Mouse (Mus musculus) heart, adult 10 weeks (tissue): ENCODE data around the gene Zfp764. TPM values are rescaled to one million over a fixed set of nuclear protein-coding genes. Genes with fewer than 3 reads are reported as not detected.

Source experiments
- polyA plus RNA-seq: library from polyadenylated mRNA; stranded (reverse); fragments of 350-450 nt; fragmentation: Illumina TruSeq; extraction: RNeasy Lipid Tissue Mini Kit (QIAGEN cat#74804); gene quantifications from one replicate; pipeline ENCODE4 v1.2.3, GENCODE M21; 2014; ENCODE audit warnings: low read depth, low replicate concordance

Zfp764 gene
- 4.4 TPM for polyA plus RNA-seq

DNA sequence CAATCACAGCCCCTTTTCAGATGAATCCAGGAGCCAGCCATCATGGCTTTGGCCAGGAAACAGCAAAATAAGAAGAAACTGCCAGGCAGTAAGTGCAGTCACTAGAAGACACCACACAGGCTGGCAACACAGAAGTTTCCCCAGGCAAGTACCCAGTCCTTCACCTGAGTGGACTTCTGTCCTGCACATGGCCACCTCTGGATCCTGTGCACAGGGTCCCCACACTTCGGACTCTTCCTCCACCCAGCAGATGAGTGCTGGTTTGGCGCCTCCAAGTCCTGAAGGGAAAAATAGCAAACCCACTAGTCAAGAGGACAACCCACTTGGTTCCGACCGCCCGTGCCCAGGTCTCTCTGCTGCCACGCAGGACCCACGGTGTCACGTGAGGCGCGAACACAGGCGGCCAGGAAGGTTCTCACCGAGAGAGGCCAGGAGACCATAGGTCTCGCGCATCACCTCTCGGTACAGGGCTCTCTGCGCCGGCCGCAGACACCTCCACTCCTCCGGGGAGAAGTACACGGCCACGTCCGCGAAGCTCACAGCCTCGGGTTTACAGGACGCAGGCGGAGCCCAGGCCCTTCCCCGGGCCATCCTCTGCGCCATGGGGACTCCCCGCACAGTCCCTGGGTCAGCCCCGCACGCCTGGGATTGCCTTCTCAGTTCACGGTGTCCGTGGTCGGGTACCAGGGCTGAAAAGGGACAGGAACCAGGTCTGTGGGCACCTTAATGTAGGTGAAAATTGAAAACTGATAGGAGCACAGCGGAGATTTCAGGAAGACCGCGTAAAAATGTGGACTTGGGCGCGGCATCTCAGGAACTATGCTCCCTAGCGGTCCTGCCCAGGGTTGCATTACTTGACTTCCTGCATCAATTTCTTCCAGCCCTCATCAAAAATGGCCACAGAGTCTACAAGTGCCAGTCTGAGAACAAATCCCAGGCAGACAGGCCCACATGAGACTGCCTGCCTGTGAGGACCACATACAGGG, at the start of gene Zfp764:
Gene Zfp764, minus strand, starts transcription at position 821 of the 986 bp plus-strand sequence.

DNA sequence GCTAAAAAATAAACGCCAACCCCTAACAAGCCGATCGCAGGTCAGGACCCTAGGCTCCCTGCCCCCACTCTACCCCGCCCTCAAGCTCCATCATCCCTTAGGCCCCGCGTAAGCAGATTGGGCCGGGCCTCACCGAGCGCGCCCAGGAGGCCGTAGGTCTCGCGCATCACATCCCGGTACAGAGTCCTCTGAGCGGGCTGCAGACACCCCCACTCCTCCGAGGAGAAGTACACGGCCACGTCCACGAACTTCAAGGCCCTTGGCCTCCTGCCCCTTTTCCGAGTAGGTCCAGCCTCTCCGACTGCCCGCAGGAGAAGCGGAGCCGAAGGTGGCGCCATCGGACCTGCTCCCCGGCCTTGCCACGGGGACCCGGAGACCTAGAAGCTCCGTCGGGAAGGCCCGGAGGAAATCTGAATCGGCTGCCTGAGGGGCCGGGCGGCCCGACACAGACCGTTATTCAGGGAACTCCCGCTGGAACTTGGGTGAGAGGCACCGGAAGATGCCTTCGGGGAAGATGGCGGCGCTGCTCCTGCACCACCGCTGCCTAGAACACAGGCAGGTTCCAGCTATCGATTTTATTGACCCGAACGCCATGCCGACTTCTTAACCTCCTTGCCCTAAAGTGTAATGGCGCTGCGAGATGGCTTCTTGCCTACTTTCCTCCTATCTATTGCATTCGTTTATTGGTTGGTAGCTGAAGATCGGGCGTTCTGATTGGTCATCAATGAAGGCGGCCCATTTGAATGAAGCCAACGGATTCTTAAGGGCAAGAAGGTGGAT, 42.1 kb upstream of the Zfp764 start, which contains the start of gene Zfp689:
Gene Zfp689, minus strand, starts transcription at position 638 of the 780 bp plus-strand sequence.

DNA sequence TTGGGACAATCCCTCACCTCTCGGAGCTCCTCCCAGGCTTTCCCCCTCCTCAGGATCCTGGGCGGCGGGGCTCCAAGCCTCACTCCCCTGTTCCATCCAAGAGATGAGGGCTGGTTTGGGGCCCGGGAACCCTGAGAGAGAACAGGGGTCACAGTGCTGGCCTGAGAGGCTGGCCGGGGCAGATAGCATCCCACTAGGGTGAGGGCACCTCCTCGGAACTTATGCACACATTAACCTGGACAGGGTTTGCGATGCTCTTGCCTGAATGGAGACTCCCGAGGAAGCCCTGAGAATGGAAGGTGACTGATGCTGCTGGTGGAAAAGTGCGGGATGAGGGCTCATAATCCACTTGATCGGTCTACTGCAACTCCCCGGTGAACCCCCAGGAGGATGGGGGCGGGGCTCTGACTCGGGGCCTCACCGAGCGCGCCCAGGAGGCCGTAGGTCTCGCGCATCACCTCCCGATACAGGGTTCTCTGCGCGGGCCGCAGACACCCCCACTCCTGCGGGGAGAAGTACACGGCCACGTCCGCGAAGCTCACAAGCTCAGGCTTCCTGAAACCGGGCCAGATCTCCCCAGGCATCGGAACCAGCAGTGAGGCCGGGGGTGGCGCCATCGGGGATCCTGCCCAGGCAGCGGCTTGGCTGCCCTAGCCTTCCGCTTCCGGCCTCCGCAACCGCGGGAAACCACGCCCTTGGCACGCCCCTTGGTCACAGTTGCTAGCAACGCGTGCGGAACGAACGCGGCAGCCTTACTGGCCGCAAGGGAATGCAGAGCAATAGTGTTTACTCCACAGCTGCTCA, 15.0 kb upstream of the Zfp764 start, which contains the start of gene Zfp688:
Gene Zfp688, minus strand, starts transcription at position 681 of the 804 bp plus-strand sequence.

DNA sequence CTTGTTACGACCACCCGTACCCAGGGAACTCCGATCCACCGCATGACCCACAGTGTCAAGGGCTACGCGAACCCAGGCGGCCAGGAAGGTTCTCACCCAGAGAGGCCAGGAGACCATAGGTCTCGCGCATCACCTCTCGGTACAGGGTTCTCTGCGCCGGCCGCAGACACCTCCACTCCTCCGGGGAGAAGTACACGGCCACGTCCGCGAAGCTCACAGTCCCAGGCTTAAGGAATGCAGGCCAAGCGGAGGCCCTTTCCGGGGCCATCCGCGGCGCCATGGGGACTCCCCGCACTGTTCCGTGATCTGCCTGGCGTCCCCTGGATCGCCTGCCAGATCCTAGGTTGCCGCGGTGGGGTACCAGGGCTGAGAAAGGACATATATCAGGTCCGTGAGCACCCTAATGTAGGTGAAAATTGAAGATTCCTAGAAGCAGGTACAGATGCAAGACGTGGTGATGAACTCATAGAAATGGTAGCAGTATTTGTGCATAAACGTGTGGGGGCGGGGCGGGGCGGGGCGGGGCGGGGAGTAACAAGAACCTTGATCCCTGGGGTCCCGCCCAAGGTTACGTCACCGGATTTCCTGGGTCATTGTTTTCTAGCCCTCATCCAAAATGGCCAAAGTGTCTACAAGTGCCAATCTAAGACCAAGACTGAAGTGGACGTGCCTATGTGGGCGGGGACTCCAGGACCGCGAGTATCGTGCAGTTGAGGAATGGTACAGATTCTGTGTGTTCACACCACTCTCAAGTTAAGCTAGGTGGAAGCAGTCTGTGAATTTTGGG, 13.3 kb downstream of the Zfp764 start, which contains the start of gene E430018J23Rik:
Gene E430018J23Rik, minus strand, starts transcription at position 473 of the 787 bp plus-strand sequence.

DNA sequence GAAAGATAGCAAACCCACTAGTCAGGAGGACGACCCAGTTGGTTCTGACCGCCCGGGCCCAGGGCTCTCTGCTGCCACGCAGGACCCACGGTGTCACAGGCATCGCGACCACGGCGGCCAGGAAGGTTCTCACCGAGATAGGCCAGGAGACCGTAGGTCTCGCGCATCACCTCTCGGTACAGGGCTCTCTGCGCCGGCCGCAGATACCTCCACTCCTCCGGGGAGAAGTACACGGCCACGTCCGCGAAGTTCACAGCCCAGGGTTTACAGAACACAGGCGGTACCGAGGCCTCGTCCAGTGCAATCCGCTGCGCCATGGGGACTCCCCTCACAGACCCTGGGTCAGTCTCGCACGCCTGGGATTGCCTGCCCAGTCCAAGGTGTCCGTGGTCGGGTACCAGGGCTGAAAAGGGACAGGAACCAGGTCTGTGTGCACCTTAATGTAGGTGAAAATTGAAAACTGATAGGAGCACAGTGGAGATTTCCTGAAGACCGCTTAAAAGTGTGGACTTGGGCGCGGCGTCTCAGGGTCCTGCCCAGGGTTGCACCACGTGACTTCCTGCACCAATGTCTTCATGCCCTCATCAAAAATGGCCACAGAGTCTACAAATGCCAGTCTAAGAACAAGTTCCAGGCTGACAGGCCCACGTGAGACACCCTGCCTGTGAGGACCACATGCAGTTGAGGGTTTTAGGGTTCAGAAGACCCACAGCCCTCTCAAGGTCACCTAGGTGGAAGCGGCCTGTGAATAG, 19.8 kb downstream of the Zfp764 start, which contains the start of gene 9130019O22Rik:
Gene 9130019O22Rik, minus strand, starts transcription at position 526 of the 752 bp plus-strand sequence.

DNA sequence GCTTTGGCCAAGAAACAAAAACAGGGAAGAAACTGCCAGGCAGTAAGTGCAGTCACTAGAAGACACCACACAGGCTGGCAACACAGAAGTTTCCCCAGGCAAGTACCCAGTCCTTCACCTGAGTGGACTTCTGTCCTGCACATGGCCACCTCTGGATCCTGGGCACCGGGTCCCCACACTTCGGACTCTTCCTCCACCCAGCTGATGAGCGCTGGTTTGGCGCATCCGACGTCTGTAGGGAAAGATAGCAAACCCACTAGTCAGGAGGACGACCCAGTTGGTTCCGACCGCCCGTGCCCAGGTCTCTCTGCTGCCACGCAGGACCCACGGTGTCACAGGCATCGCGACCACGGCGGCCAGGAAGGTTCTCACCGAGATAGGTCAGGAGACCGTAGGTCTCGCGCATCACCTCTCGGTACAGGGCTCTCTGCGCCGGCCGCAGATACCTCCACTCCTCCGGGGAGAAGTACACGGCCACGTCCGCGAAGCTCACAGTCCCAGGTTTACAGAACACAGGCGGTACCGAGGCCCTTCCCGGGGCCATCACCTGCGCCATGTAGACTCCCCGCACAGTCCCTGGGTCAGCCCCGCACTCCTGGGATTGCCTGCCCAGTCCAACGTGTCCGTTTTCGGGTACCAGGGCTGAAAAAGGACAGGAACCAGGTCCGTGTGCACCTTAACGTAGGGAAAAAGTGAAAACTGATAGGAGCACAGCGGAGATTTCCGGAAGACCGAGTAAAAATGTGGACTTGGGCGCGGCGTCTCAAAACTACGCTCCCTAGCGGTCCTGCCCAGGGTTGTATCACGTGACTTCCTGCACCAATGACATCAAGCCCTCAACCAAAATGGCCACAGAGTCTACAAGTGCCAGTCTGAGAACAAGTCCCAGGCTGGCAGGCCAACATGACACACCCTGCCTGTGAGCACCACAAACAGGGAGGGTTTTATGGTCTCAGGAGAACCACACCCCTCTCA, 31.1 kb downstream of the Zfp764 start, which contains the start of gene Zfp747:
Gene Zfp747, minus strand, starts transcription at position 780 of the 975 bp plus-strand sequence.

Other genes starting within 250 kb of the Zfp764 start
- 39.2 TPM for gene Cd2bp2, start 210.8 kb downstream of the Zfp764 start, polyA plus RNA-seq
- 17.1 TPM for gene Tbc1d10b, start 198.4 kb downstream of the Zfp764 start, polyA plus RNA-seq
- gene Mylpf, start 197.9 kb downstream of the Zfp764 start, polyA plus RNA-seq = 1.8 TPM
- gene Zfp553, start 173.8 kb downstream of the Zfp764 start, polyA plus RNA-seq = 7.7 TPM
- 6.4 TPM for gene Sept1, start 173.7 kb downstream of the Zfp764 start, polyA plus RNA-seq
- 10.7 TPM for gene Zfp771, start 162.5 kb downstream of the Zfp764 start, polyA plus RNA-seq
- 36.3 TPM for gene Dctpp1, start 146.1 kb downstream of the Zfp764 start, polyA plus RNA-seq
- gene Sephs2, start 132.8 kb downstream of the Zfp764 start, polyA plus RNA-seq = 26.0 TPM
- gene Itgal, start 110.6 kb downstream of the Zfp764 start, polyA plus RNA-seq = 0.81 TPM
- gene Zfp768, start 61.2 kb downstream of the Zfp764 start, polyA plus RNA-seq = 33.8 TPM
- 3.9 TPM for gene Zfp747, start 30.8 kb downstream of the Zfp764 start, polyA plus RNA-seq
- 1.5 TPM for gene 9130019O22Rik, start 19.7 kb downstream of the Zfp764 start, polyA plus RNA-seq
- gene E430018J23Rik, start 13.2 kb downstream of the Zfp764 start, polyA plus RNA-seq = 3.4 TPM
- 3.6 TPM for gene Zfp688, start 15.2 kb upstream of the Zfp764 start, polyA plus RNA-seq
- 1.2 TPM for gene Zfp689, start 42.3 kb upstream of the Zfp764 start, polyA plus RNA-seq
- 35.5 TPM for gene Prr14, start 52.8 kb upstream of the Zfp764 start, polyA plus RNA-seq
- gene Fbrs, start 72.4 kb upstream of the Zfp764 start, polyA plus RNA-seq = 34.1 TPM
- 15.8 TPM for gene Srcap, start 105.2 kb upstream of the Zfp764 start, polyA plus RNA-seq
- gene Gm42715, start 112.8 kb upstream of the Zfp764 start, polyA plus RNA-seq = 14.5 TPM
- gene Tmem265, start 154.6 kb upstream of the Zfp764 start, polyA plus RNA-seq = not detected
- gene Phkg2, start 166.5 kb upstream of the Zfp764 start, polyA plus RNA-seq = 24.2 TPM
- gene Ccdc189, start 181.8 kb upstream of the Zfp764 start, polyA plus RNA-seq = 10.8 TPM
- 30.3 TPM for gene Rnf40, start 181.9 kb upstream of the Zfp764 start, polyA plus RNA-seq
- gene Zfp629, start 209.0 kb upstream of the Zfp764 start, polyA plus RNA-seq = 19.1 TPM